Mouse (Mus musculus): ENCODE results near the gene Gm10974.

GRCm38 (mm10) chr7:66404141-66404540, 38.4 kb downstream of the Gm10974 start:
- TF ChIP-seq POLR2A (IDR thresholded peaks at IDR 0.05; ENCODE audit: extremely low read depth, insufficient read depth, low read length) = no peak
- TF ChIP-seq CTCF (IDR thresholded peaks at IDR 0.05; ENCODE audit: low read depth, low read length) = no peak
